Mouse (Mus musculus) left cerebral cortex, postnatal 10 days (tissue): ENCODE measurements around the gene Gm21865. TPM values are rescaled to one million over a fixed set of nuclear protein-coding genes. Genes with fewer than 3 reads are reported as not detected.
"Not testable (repeated sequence)": the region's sequence is repeated elsewhere in the genome, so short reads cannot be mapped to it uniquely, and the experiment has no call there.

Experiments used
- DNase-seq, 2 experiments: peaks; one replicate each; pipeline ENCODE4 v3.0.0; 2021 to 2022; ENCODE audit warnings: low spot score in 2 of 2, mixed read lengths in 1 of 2; ENCODE audit errors: extremely low spot score in 1 of 2
- intact Hi-C: fragments of 180-260 bp; cut with DNase I; formaldehyde crosslinking; loops from one replicate; pipeline ENCODE4 v1.15.1; 2025
- total RNA-seq, 2 experiments: library from RNA; stranded (reverse); gene quantifications; 2 replicates each; pipeline ENCODE4 v1.2.3; 2021

The Gm21865 gene
- not detected for total RNA-seq

DNA sequence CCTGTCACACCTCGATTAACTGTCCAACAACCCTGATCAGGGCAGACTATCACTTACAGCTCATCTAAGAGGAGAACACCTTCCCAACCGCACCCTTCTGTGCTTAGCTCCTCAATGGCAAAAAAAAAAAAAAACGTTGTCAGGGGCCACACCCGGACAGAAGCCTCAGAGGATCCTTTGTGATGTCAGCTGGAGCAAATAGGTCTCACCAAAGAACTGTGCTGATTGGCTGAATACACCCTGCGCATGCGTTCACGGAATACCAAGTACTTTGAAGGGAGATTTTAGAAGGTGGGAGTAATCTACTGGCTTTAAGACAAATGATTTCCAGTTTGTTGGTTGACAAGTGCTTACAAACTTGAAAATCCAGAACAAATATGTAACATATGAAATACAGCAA, at the start of gene Gm21865:
Gm21865 (minus strand) TSS at position 101 of the 400 bp plus-strand sequence.
- intact Hi-C loops: not testable (repeated sequence)

More for the DNA sequence above, at the start of gene Gm21865:
- not testable (repeated sequence) for DNase-seq

Other genes starting within 250 kb of the Gm21865 start
- not detected for gene Gm21882, start 64.6 kb upstream of the Gm21865 start, total RNA-seq